Mouse (Mus musculus): Measurements from ENCODE around the gene Rexo1.

GRCm38 (mm10) chr10:80494732-80495131 lies 66.6 kb downstream of the Rexo1 start, which contains the start of gene Onecut3:
- TF ChIP-seq ZNF384 (IDR thresholded peaks at IDR 0.05; ENCODE audit: low read depth, low read length) = no peak
- no peak for TF ChIP-seq CHD2 (IDR thresholded peaks at IDR 0.05; ENCODE audit: low read depth, low read length)
